Mouse (Mus musculus): ENCODE measurements around the gene Clasp1.

DNA sequence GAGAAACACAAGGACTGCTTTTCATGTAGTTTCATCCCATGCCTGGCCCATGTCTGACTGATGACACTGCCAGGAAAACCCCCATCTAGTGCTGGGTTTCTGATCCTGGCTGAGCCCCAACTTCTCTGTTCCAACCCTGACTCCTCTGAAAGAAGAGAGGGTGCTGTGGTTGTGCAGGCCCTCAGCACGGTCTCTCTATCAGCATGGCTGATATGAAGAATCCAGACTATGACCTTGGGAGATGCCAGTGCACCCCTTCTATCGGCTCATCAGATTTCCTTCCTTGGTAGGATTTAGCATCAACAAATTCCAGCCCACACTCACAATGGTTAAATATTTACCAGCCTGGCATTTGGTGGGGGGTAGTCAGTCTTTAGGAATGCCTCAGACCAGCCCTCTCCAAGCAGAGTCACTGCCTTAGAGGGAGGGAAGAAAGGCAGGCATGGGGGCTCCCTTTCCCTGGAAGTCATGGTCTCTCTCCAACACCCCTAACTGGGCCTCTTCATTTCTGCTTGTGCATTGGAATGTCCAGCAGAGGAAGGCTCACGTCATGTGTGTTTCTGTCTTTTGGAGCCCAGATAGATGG lies 272.1 kb downstream of the Clasp1 start:
- TF ChIP-seq CTCF (IDR thresholded peaks at IDR 0.05) (no peak), EP300 (IDR thresholded peaks at IDR 0.05) (no peak)
